Mouse (Mus musculus) lung, postnatal 0 days (tissue): ENCODE results near the gene Ergic2.

ENCODE experiments used
- CTCF ChIP-seq: IDR thresholded peaks from 2 replicates; pipeline ENCODE4 v1.5.1; 2016; ENCODE audit warnings: antibody characterized with exemption, mild to moderate bottlenecking
- EP300 ChIP-seq: IDR thresholded peaks from 2 replicates; pipeline ENCODE4 v1.6.1; 2016; ENCODE audit warnings: antibody characterized with exemption, mild to moderate bottlenecking, control low read depth

DNA sequence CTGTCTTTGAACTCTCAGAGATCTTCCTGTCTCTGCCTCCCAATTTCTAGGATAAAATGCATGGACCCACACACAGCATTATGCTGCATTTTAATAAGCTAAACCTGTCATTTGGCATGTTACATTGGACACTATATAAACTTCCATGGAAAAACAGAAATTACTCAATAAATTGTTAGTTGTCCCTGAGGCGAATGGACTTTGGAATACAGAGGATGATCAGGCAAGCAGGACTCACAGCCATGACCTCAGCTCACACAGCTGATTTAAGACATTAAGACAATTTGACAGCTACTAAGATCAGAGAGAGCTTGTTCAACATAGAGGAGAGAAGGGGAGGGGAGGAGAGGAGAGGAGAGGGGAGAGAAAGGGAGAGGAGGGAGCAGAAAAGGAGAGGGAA lies 69.8 kb downstream of the Ergic2 start:
- TF ChIP-seq CTCF (no peak), EP300 (no peak)
